Mouse (Mus musculus) hindbrain, embryonic 16.5 days (tissue): ENCODE results near the gene Spef1. TPM values are rescaled to one million over a fixed set of nuclear protein-coding genes. Genes with fewer than 3 reads are reported as not detected.

Source experiments
- ATAC-seq: fragments of 200-750 bp; cut with Nextera tagmentation; 2 replicates; pipeline ENCODE4 v1.8.0; 2017; ENCODE audit warnings: moderate TSS enrichment, moderate library complexity
- H3K27ac ChIP-seq: fragments of 300-500 bp; sonication (generic); 2 replicates; pipeline ENCODE4 v1.5.1; 2014; ENCODE audit warnings: low read depth, mild to moderate bottlenecking, control low read depth, low read length, moderate library complexity
- H3K27me3 ChIP-seq: fragments of 300-500 bp; sonication (generic); replicated peaks from 2 replicates; pipeline ENCODE4 v1.6.1; 2014; ENCODE audit warnings: low read length; ENCODE audit not compliant: control insufficient read depth, insufficient read depth
- H3K36me3 ChIP-seq: fragments of 300-500 bp; sonication (generic); 2 replicates; pipeline ENCODE4 v1.6.1; 2014; ENCODE audit warnings: mild to moderate bottlenecking, low read length, moderate library complexity, mixed read lengths; ENCODE audit not compliant: control insufficient read depth, insufficient read depth
- H3K4me1 ChIP-seq: fragments of 300-500 bp; sonication (generic); 2 replicates; pipeline ENCODE4 v1.6.1; 2014; ENCODE audit warnings: low read depth, low read length; ENCODE audit not compliant: control insufficient read depth, insufficient read depth
- H3K4me2 ChIP-seq: fragments of 300-500 bp; sonication (generic); 2 replicates; pipeline ENCODE4 v1.6.1; 2014; ENCODE audit warnings: mild to moderate bottlenecking, low read length, control low read depth, moderate library complexity
- H3K4me3 ChIP-seq: fragments of 300-500 bp; sonication (generic); 2 replicates; pipeline ENCODE4 v1.5.1; 2014; ENCODE audit warnings: mild to moderate bottlenecking, low read length, control low read depth, moderate library complexity
- H3K9ac ChIP-seq: fragments of 300-500 bp; sonication (generic); 2 replicates; pipeline ENCODE4 v1.6.1; 2014; ENCODE audit warnings: low read depth, mild to moderate bottlenecking, control low read depth, low read length, moderate library complexity
- H3K9me3 ChIP-seq: fragments of 300-500 bp; sonication (generic); 2 replicates; pipeline ENCODE4 v1.6.1; 2014; ENCODE audit warnings: mild to moderate bottlenecking, low read length, moderate library complexity; ENCODE audit not compliant: control insufficient read depth
- WGBS: fragments of 180-500 bp; shearing (Covaris S2); extraction: QIAGEN DNeasy Blood & Tissue Kit; methylation state at CpG from one replicate; pipeline ENCODE4 v1.1.7; 2014; 5-methylcytosine and 5-hydroxymethylcytosine counted together
- polyA plus RNA-seq: library from polyadenylated mRNA; unstranded; fragments of >200 nt; fragmentation: Nextera tagmentation; extraction: Ambion mirVana; gene quantifications from 2 replicates; pipeline ENCODE4 v1.2.1, GENCODE M21; 2015

The Spef1 gene
- polyA plus RNA-seq, 1 experiment from 2014 or later, result 8.0 TPM

GRCm38 (mm10) chr2:131143007-131143780, 43.9 kb downstream of the Spef1 start:
- no peak for ATAC-seq
- no peak overlapping the region; the same call in 1 of the 2 replicates for H3K4me2 ChIP-seq
- H3K9me3 ChIP-seq, result no peaks in the 10 kb centered on the region
- no peak overlapping the region for H3K9ac ChIP-seq
- no peak overlapping the region for H3K4me3 ChIP-seq
- peaks cover 27% of the 10 kb centered on the region for H3K36me3 ChIP-seq
- H3K27ac ChIP-seq, result no peak overlapping the region
- no peaks in the 10 kb centered on the region for H3K4me1 ChIP-seq
- H3K27me3 ChIP-seq, result no peaks in the 10 kb centered on the region
- WGBS, result 68% methylated on average over 22 of the region's 22 CpGs

- Histone ChIP-seq H3K9ac (no peak overlapping the region), H3K36me3 (peaks cover 21% of the 10 kb centered on the region), H3K4me2 (no peak overlapping the region; the same call in 1 of the 2 replicates), H3K27me3 (no peaks in the 10 kb centered on the region), H3K27ac (no peak overlapping the region), H3K4me3 (no peak overlapping the region), H3K9me3 (no peaks in the 10 kb centered on the region), H3K4me1 (no peaks in the 10 kb centered on the region)
- 27% methylated on average over 18 of the region's 18 CpGs for WGBS
- no peak for ATAC-seq
These were observed 44.5 kb downstream of the Spef1 start for GRCm38 (mm10) chr2:131142592-131142991.

GRCm38 (mm10) chr2:131141336-131141986, 45.6 kb downstream of the Spef1 start:
- H3K27ac ChIP-seq, result no peak overlapping the region
- H3K9ac ChIP-seq, result no peak overlapping the region; the same call in 1 of the 2 replicates
- 92% methylated on average over 8 of the region's 8 CpGs for WGBS
- ATAC-seq, result no peak
- H3K4me3 ChIP-seq, result no peak overlapping the region
- H3K4me2 ChIP-seq, result no peak overlapping the region
- no peaks in the 10 kb centered on the region for H3K4me1 ChIP-seq
- no peaks in the 10 kb centered on the region for H3K27me3 ChIP-seq
- H3K9me3 ChIP-seq, result no peaks in the 10 kb centered on the region
- H3K36me3 ChIP-seq, result peaks cover 14% of the 10 kb centered on the region

- Histone ChIP-seq H3K27ac (no peak overlapping the region), H3K4me3 (no peak overlapping the region), H3K9me3 (no peaks in the 10 kb centered on the region), H3K36me3 (peaks cover 14% of the 10 kb centered on the region), H3K4me2 (no peak overlapping the region), H3K4me1 (no peaks in the 10 kb centered on the region), H3K27me3 (no peaks in the 10 kb centered on the region), H3K9ac (no peak overlapping the region)
- 69% methylated on average over 5 of the region's 5 CpGs for WGBS
- ATAC-seq, result no peak
These were observed 46.6 kb downstream of the Spef1 start for GRCm38 (mm10) chr2:131140533-131140905.

GRCm38 (mm10) chr2:131139886-131140532, 47.1 kb downstream of the Spef1 start:
- no peaks in the 10 kb centered on the region for H3K27me3 ChIP-seq
- H3K36me3 ChIP-seq, result peaks cover 9% of the 10 kb centered on the region
- ATAC-seq, result no peak
- no peak overlapping the region for H3K27ac ChIP-seq
- no peaks in the 10 kb centered on the region for H3K9me3 ChIP-seq
- no peak overlapping the region for H3K4me2 ChIP-seq
- no peaks in the 10 kb centered on the region for H3K4me1 ChIP-seq
- 63% methylated on average over 5 of the region's 5 CpGs for WGBS
- no peak overlapping the region for H3K4me3 ChIP-seq
- no peak overlapping the region for H3K9ac ChIP-seq

- H3K9me3 ChIP-seq, result no peaks in the 10 kb centered on the region
- no peak overlapping the region for H3K27ac ChIP-seq
- H3K4me2 ChIP-seq, result no peak overlapping the region
- H3K4me1 ChIP-seq, result no peaks in the 10 kb centered on the region
- 94% methylated on average over 5 of the region's 5 CpGs for WGBS
- H3K27me3 ChIP-seq, result no peaks in the 10 kb centered on the region
- peaks cover 2% of the 10 kb centered on the region; the same call in 1 of the 2 replicates for H3K36me3 ChIP-seq
- no peak for ATAC-seq
- no peak overlapping the region for H3K4me3 ChIP-seq
- H3K9ac ChIP-seq, result no peak overlapping the region
These were observed 47.8 kb downstream of the Spef1 start for GRCm38 (mm10) chr2:131139287-131139686.

- no peaks in the 10 kb centered on the region for H3K4me1 ChIP-seq
- WGBS, result 71% methylated on average over 7 of the region's 7 CpGs
- H3K27me3 ChIP-seq, result no peaks in the 10 kb centered on the region
- no peak overlapping the region for H3K27ac ChIP-seq
- ATAC-seq, result no peak
- no peaks in the 10 kb centered on the region for H3K9me3 ChIP-seq
- no peak overlapping the region for H3K4me3 ChIP-seq
- 0 out of 2 replicates have a peak, but pooled peaks cover 2% of the 10 kb centered on the region for H3K36me3 ChIP-seq
- H3K4me2 ChIP-seq, result no peak overlapping the region
- no peak overlapping the region for H3K9ac ChIP-seq
These were observed 48.3 kb downstream of the Spef1 start for GRCm38 (mm10) chr2:131138760-131139159.

GRCm38 (mm10) chr2:131138296-131138695, 48.8 kb downstream of the Spef1 start:
- WGBS, result 76% methylated on average over 4 of the region's 4 CpGs
- H3K9me3 ChIP-seq, result no peaks in the 10 kb centered on the region
- no peak overlapping the region for H3K4me2 ChIP-seq
- ATAC-seq, result no peak
- H3K36me3 ChIP-seq, result no peaks in the 10 kb centered on the region
- no peak overlapping the region for H3K27ac ChIP-seq
- H3K4me1 ChIP-seq, result no peaks in the 10 kb centered on the region
- H3K9ac ChIP-seq, result no peak overlapping the region
- H3K27me3 ChIP-seq, result no peaks in the 10 kb centered on the region
- H3K4me3 ChIP-seq, result no peak overlapping the region

- Histone ChIP-seq H3K27ac (no peak overlapping the region), H3K4me2 (no peak overlapping the region), H3K4me3 (no peak overlapping the region), H3K9ac (no peak overlapping the region), H3K9me3 (no peaks in the 10 kb centered on the region), H3K27me3 (no peaks in the 10 kb centered on the region), H3K4me1 (no peaks in the 10 kb centered on the region), H3K36me3 (no peaks in the 10 kb centered on the region)
- no peak for ATAC-seq
- WGBS, result 83% methylated on average over 11 of the region's 11 CpGs
These were observed 51.5 kb downstream of the Spef1 start for GRCm38 (mm10) chr2:131135521-131136139.
